Mouse (Mus musculus): Measurements from ENCODE around the gene Ect2.

DNA sequence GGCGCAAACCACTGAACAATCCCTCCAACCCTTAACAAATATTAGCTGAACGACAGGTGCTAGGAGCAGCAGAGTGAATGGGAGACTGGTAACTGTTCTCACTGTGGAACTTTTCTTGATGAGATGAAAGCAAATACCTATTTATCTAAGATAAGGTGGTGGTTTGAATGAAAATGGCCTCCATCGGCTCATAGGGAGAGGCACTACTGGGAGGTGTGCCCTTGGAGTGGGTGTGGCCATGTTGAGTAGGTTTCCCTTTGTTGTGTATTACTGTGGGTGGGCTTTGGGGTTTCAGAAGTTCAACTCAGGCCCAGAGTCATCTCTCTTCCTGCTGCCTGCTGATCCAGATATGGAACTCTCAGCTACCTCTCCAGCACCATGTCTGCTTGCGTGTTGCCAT lies 37.2 kb upstream of the Ect2 start:
- TF ChIP-seq CTCF (IDR thresholded peaks at IDR 0.05; ENCODE audit: extremely low read depth, insufficient read length, insufficient replicate concordance, low read depth, low read length) (no peak), POLR2A (IDR thresholded peaks at IDR 0.05; ENCODE audit: low read depth, low read length) (no peak)
